Mouse (Mus musculus) lung, embryonic 14.5 days (tissue): ENCODE measurements around the gene Gm20388. TPM values are rescaled to one million over a fixed set of nuclear protein-coding genes. Genes with fewer than 3 reads are reported as not detected.
"Not testable (repeated sequence)": the region's sequence is repeated elsewhere in the genome, so short reads cannot be mapped to it uniquely, and the experiment has no call there.

Source experiments
- ATAC-seq: fragments of 200-750 bp; cut with Nextera tagmentation; 2 replicates; pipeline ENCODE4 v1.8.0; 2017; ENCODE audit warnings: mild to moderate bottlenecking, moderate TSS enrichment, moderate library complexity; ENCODE audit not compliant: insufficient read depth
- DNase-seq: peaks from one replicate; pipeline ENCODE4 v3.0.0-alpha.2; 2015
- H3K27ac ChIP-seq: fragments of 300-500 bp; sonication (generic); 2 replicates; pipeline ENCODE4 v1.5.1; 2014; ENCODE audit warnings: low read depth, mild to moderate bottlenecking, moderate library complexity
- H3K27me3 ChIP-seq: fragments of 300-500 bp; sonication (generic); 2 replicates; pipeline ENCODE4 v1.6.1; 2014; ENCODE audit warnings: low read length, control low read depth; ENCODE audit not compliant: insufficient read depth
- H3K36me3 ChIP-seq: fragments of 300-500 bp; sonication (generic); 2 replicates; pipeline ENCODE4 v1.6.1; 2014; ENCODE audit warnings: control low read depth; ENCODE audit not compliant: insufficient read depth
- H3K4me1 ChIP-seq: fragments of 300-500 bp; sonication (generic); 2 replicates; pipeline ENCODE4 v1.6.1; 2014; ENCODE audit warnings: antibody characterized with exemption, control low read depth; ENCODE audit not compliant: insufficient read depth
- H3K4me2 ChIP-seq: fragments of 300-500 bp; sonication (generic); 2 replicates; pipeline ENCODE4 v1.6.1; 2014; ENCODE audit warnings: mild to moderate bottlenecking
- H3K4me3 ChIP-seq: fragments of 300-500 bp; sonication (generic); 2 replicates; pipeline ENCODE4 v1.5.1; 2014; ENCODE audit warnings: low read depth, low read length
- H3K9ac ChIP-seq: fragments of 300-500 bp; sonication (generic); 2 replicates; pipeline ENCODE4 v1.6.1; 2014
- H3K9me3 ChIP-seq: fragments of 300-500 bp; sonication (generic); 2 replicates; pipeline ENCODE4 v1.6.1; 2016; ENCODE audit warnings: low read depth, low read length, control low read depth
- CTCF ChIP-seq: IDR thresholded peaks from 2 replicates; pipeline ENCODE4 v1.5.1; 2016; ENCODE audit warnings: antibody characterized with exemption, low read depth
- WGBS: fragments of 180-500 bp; shearing (Covaris S2); extraction: QIAGEN DNeasy Blood & Tissue Kit; methylation state at CpG from one replicate; pipeline ENCODE4 v1.1.7; 2014; 5-methylcytosine and 5-hydroxymethylcytosine counted together
- polyA plus RNA-seq: library from polyadenylated mRNA; unstranded; fragments of >200 nt; fragmentation: Nextera tagmentation; extraction: Ambion mirVana; gene quantifications from 2 replicates; pipeline ENCODE4 v1.2.1, GENCODE M21; 2014

The Gm20388 gene
- polyA plus RNA-seq, 1 experiment from 2014 or later: not detected

DNA sequence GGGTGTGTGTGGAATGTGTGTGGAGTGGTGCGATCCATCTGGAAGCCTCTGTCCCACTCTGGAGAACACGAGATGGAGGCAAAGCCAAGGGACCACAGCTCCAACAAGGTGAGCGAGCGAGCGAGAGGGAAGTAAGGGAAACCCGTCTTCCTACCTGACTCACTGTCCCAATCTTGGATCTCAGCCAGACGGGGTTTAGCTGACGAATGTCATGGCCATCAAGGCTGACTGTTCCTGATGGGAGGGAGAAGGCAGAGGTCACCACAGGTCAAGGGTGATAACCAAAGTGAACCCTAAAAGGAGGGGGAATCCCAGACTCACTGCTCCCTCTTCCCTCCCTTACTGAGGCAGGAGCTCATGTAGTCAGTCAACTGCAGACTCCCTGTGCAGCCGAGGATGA lies 4049.4 kb downstream of the Gm20388 start:
- no peak overlapping the region for H3K4me2 ChIP-seq
- no peaks in the 10 kb centered on the region for H3K9me3 ChIP-seq
- no peak for TF ChIP-seq CTCF
- 81% methylated on average over 9 of the region's 9 CpGs for WGBS
- no peak overlapping the region for H3K9ac ChIP-seq
- no peaks in the 10 kb centered on the region for H3K27me3 ChIP-seq
- peaks cover 34% of the 10 kb centered on the region; the same call in 1 of the 2 replicates for H3K36me3 ChIP-seq
- H3K27ac ChIP-seq: no peak overlapping the region
- H3K4me1 ChIP-seq: no peaks in the 10 kb centered on the region
- H3K4me3 ChIP-seq: no peak overlapping the region
- ATAC-seq (no peak), DNase-seq (no peak)

DNA sequence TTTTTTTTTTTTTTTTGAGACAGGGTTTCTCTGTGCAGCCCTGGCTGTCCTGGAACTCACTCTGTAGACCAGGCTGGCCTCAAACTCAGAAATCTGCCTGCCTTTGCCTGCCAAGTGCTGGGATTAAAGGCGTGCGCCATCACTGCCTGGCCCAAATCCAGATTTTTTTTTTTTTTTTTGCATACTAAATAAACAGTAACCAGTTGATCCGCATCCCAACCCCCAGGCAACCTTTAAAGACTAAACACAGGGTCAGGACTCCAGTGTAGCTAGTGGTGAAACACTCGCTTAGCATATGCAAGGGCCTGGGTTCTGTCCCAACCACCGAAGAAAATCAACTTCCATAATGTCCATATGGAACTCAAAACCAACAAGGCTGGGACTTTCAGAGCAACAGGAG lies 4049.9 kb downstream of the Gm20388 start:
- H3K27ac ChIP-seq, H3K9ac ChIP-seq, H3K4me3 ChIP-seq, ATAC-seq, H3K27me3 ChIP-seq, H3K9me3 ChIP-seq, H3K4me1 ChIP-seq, H3K4me2 ChIP-seq: not testable (repeated sequence)
- 59% methylated on average over 5 of the region's 5 CpGs for WGBS
- peaks cover 34% of the 10 kb centered on the region; the same call in 1 of the 2 replicates for H3K36me3 ChIP-seq
- peak; percentile 46 for DNase-seq

DNA sequence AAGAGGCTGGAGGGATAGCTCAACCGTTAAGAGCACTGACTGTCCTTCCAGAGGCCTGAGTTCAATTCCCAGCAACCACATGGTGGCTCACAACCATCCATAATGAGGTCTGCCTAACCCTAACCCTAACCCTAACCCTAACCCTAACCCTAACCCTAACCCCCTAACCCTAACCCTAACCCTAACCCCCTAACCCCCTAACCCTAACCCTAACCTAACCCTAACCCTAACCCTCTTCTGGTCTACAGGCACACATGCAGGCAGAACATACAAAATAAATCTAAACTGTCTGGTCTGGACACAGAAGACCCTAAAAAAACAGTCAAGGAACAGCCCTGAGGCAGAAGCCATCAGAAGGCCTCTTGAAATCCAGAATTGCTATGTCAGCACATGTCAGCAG lies 4050.7 kb downstream of the Gm20388 start:
- WGBS: 67% methylated on average over 1 of the region's 1 CpGs

DNA sequence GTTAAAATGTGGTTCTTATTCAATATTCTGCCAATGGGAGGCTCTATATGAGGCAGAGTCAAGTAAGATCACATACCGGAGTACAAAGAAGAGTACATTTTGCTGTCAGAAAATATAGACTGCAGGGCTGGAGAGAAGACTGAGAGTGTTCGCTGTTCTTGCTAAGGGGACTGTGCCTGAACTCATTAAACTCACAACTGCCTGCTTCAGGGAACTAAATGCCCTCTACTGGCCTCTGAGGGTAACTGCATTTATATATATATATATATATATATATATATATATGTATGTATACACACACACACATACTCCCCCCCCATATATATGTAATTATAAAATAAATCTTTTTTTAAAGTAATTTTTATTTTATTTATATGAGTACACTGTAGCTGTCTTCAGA lies 4056.3 kb downstream of the Gm20388 start:
- Histone ChIP-seq H3K4me3 (no peak overlapping the region), H3K9me3 (no peaks in the 10 kb centered on the region), H3K4me1 (no peaks in the 10 kb centered on the region), H3K9ac (no peak overlapping the region), H3K4me2 (no peak overlapping the region), H3K27me3 (no peaks in the 10 kb centered on the region), H3K36me3 (peaks cover 36% of the 10 kb centered on the region; the same call in 1 of the 2 replicates), H3K27ac (no peak overlapping the region)
- no peak for ATAC-seq
- 70% methylated on average over 2 of the region's 2 CpGs for WGBS
- peak; percentile 49 for TF ChIP-seq CTCF
- peak; percentile 66 for DNase-seq

More for the DNA sequence above, 4050.7 kb downstream of the Gm20388 start:
- Histone ChIP-seq H3K27ac (no peak overlapping the region), H3K4me2 (no peak overlapping the region), H3K9me3 (no peaks in the 10 kb centered on the region), H3K27me3 (no peaks in the 10 kb centered on the region), H3K4me3 (no peak overlapping the region), H3K4me1 (no peaks in the 10 kb centered on the region), H3K9ac (no peak overlapping the region), H3K36me3 (peaks cover 39% of the 10 kb centered on the region; the same call in 1 of the 2 replicates)
- no peak for TF ChIP-seq CTCF
- ATAC-seq: no peak
- no peak for DNase-seq

DNA sequence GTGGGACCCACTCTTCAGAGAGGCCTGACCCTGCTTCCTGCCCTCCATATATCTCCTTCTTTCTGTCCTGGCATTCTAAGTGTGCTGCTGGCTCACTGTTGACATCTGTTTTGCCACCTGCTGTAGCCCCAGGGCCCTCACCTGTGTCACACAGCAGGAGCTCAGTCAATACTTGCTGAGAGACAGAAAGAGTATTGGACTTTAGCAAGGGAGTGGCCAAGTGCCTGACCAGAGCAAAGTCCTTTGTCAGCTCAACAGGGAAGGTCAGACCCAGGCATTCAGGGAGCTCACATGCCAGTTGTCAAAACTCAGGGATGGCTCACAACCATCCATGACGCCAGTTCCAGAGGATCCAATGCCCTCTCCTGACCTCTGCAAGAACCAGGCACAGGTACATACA lies 4062.9 kb downstream of the Gm20388 start:
- H3K36me3 ChIP-seq: 0 out of 2 replicates have a peak, but pooled peaks cover 9% of the 10 kb centered on the region
- DNase-seq (no peak), ATAC-seq (no peak)
- no peak overlapping the region for H3K4me3 ChIP-seq
- H3K9ac ChIP-seq: no peak overlapping the region
- no peak overlapping the region for H3K4me2 ChIP-seq
- WGBS: 65% methylated on average over 1 of the region's 1 CpGs
- TF ChIP-seq CTCF: no peak
- no peak overlapping the region for H3K27ac ChIP-seq
- no peaks in the 10 kb centered on the region for H3K9me3 ChIP-seq
- no peaks in the 10 kb centered on the region for H3K27me3 ChIP-seq
- peaks cover 1% of the 10 kb centered on the region for H3K4me1 ChIP-seq

DNA sequence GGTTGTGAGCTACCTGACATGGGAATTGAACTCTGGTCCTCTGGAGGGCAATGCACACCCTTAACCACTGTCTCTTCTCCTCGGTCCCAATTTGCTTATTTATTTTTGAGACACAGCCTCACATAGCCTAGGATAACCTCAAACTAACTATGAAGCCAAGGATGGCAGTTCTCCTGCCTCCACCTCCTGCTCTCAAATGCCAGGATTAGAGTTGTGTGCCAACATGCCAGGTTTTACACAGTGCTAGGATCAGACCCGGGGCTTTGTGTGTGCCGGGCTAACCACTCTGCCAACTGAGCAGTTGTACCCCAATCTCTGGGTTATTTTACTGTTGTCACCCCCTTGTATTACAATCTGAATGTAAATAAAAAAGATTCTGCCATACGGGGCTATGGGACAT lies 4066.9 kb downstream of the Gm20388 start:
- H3K9me3 ChIP-seq: no peaks in the 10 kb centered on the region
- H3K4me2 ChIP-seq: peak overlapping the region; percentile 45; the same call in 1 of the 2 replicates
- H3K4me3 ChIP-seq: no peak overlapping the region
- peaks cover 5% of the 10 kb centered on the region for H3K4me1 ChIP-seq
- no peak for DNase-seq
- peak overlapping the region; percentile 86; the same call in 1 of the 2 replicates for H3K27ac ChIP-seq
- H3K9ac ChIP-seq: no peak overlapping the region
- H3K36me3 ChIP-seq: no peaks in the 10 kb centered on the region
- ATAC-seq: no peak
- WGBS: 86% methylated on average over 4 of the region's 4 CpGs
- no peak for TF ChIP-seq CTCF
- no peaks in the 10 kb centered on the region for H3K27me3 ChIP-seq

DNA sequence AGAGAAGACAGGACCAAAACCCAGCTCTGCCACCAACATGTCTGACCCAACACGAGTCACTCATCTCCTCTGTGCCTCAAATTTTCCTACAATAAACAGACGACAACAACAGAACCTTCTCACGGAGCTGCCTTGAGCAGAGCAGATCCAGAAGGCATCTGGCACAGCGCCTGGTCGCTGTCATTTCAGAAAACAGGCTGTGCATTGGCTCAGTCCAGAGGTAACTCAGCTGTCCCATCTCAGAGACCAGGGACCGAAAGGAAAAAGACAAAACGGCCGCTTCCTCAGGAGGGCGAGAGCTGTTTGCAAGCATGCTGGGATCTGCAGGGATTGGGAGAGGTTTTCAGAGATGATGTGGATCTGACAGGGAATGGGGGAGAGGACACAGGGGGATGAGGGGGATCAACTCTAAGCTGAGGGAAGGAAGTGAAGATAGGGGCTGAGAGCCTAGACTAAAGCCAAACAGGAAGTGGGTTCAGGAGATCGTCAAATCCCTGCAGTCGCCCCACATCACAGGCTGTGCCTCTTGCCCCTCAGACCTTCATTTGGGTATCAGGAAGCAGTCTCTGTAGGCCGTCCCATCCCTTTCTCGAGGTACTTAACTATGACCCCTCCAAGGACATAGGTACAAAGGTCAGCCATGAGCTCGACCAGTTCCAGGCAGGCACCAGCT lies 4067.7 kb downstream of the Gm20388 start:
- peaks cover 5% of the 10 kb centered on the region for H3K4me1 ChIP-seq
- H3K9me3 ChIP-seq: no peaks in the 10 kb centered on the region
- H3K4me3 ChIP-seq: peak overlapping the region; percentile 13; the same call in 1 of the 2 replicates
- DNase-seq (peak; percentile 92), ATAC-seq (peak; percentile 41; the same call in 1 of the 2 replicates)
- no peaks in the 10 kb centered on the region for H3K36me3 ChIP-seq
- no peak for TF ChIP-seq CTCF
- H3K4me2 ChIP-seq: peak overlapping the region; percentile 45
- peak overlapping the region; percentile 86 for H3K27ac ChIP-seq
- no peaks in the 10 kb centered on the region for H3K27me3 ChIP-seq
- WGBS: 34% methylated on average over 14 of the region's 14 CpGs
- peak overlapping the region; percentile 27 for H3K9ac ChIP-seq
